Mouse (Mus musculus): Measurements from ENCODE around the gene Sell.

- TF ChIP-seq MAX (IDR thresholded peaks at IDR 0.05; ENCODE audit: low read depth) (no peak), POLR2A (IDR thresholded peaks at IDR 0.05; ENCODE audit: insufficient read length, low read depth) (no peak), E2F4 (IDR thresholded peaks at IDR 0.05; ENCODE audit: insufficient read depth) (no peak), MYOG (IDR thresholded peaks at IDR 0.05; ENCODE audit: control insufficient read depth in 1 of 3, insufficient read depth in 1 of 3, insufficient read length in 2 of 3, low read depth in 2 of 3) (no peak)
These were observed 25.0 kb downstream of the Sell start for GRCm38 (mm10) chr1:164086797-164087196.

All from myocyte (in vitro differentiated cells).